Mouse (Mus musculus) liver, embryonic 16.5 days (tissue): ENCODE results near the gene Vmn1r3. TPM values are rescaled to one million over a fixed set of nuclear protein-coding genes. Genes with fewer than 3 reads are reported as not detected.
"Not testable (repeated sequence)": the region's sequence is repeated elsewhere in the genome, so short reads cannot be mapped to it uniquely, and the experiment has no call there.

Experiments
- ATAC-seq: fragments of 200-750 bp; cut with Nextera tagmentation; 2 replicates; pipeline ENCODE4 v1.8.0; 2017; ENCODE audit warnings: low read depth, mild to moderate bottlenecking, moderate number of reproducible peaks, moderate library complexity
- H3K27ac ChIP-seq: fragments of 300-500 bp; sonication (generic); 2 replicates; pipeline ENCODE4 v1.5.1; 2014; ENCODE audit warnings: mild to moderate bottlenecking, low read length
- H3K27me3 ChIP-seq: fragments of 300-500 bp; sonication (generic); 2 replicates; pipeline ENCODE4 v1.6.1; 2014; ENCODE audit warnings: low read depth, low read length, mixed read lengths; ENCODE audit not compliant: control insufficient read depth, insufficient read depth
- H3K36me3 ChIP-seq: fragments of 300-500 bp; sonication (generic); 2 replicates; pipeline ENCODE4 v1.6.1; 2014; ENCODE audit warnings: mild to moderate bottlenecking; ENCODE audit not compliant: control insufficient read depth, insufficient read depth
- H3K4me1 ChIP-seq: fragments of 300-500 bp; sonication (generic); 2 replicates; pipeline ENCODE4 v1.6.1; 2014; ENCODE audit warnings: low read depth, low read length, mixed read lengths; ENCODE audit not compliant: control insufficient read depth
- H3K4me2 ChIP-seq: fragments of 300-500 bp; sonication (generic); 2 replicates; pipeline ENCODE4 v1.6.1; 2014; ENCODE audit warnings: low read depth, low read length, mixed read lengths
- H3K4me3 ChIP-seq: fragments of 300-500 bp; sonication (generic); 2 replicates; pipeline ENCODE4 v1.5.1; 2014; ENCODE audit warnings: low read depth, mild to moderate bottlenecking, low read length
- H3K9ac ChIP-seq: fragments of 300-500 bp; sonication (generic); 2 replicates; pipeline ENCODE4 v1.6.1; 2014; ENCODE audit warnings: low read depth, low read length
- H3K9me3 ChIP-seq: fragments of 300-500 bp; sonication (generic); replicated peaks from 2 replicates; pipeline ENCODE4 v1.6.1; 2016; ENCODE audit warnings: low read length; ENCODE audit not compliant: control insufficient read depth
- WGBS: fragments of 180-500 bp; shearing (Covaris S2); extraction: QIAGEN DNeasy Blood & Tissue Kit; methylation state at CpG from one replicate; pipeline ENCODE4 v1.1.7; 2014; ENCODE audit not compliant: insufficient replicate concordance; 5-methylcytosine and 5-hydroxymethylcytosine counted together
- polyA plus RNA-seq: library from polyadenylated mRNA; unstranded; fragments of >200 nt; fragmentation: Nextera tagmentation; extraction: Ambion mirVana; gene quantifications from 2 replicates; pipeline ENCODE4 v1.2.1, GENCODE M21; 2015

The Vmn1r3 gene
- polyA plus RNA-seq, 1 experiment from 2014 or later, result not detected

- Histone ChIP-seq H3K27ac (no peak overlapping the region), H3K27me3 (no peaks in the 10 kb centered on the region), H3K9me3 (peaks cover 3% of the 10 kb centered on the region), H3K4me2 (no peak overlapping the region), H3K4me1 (no peaks in the 10 kb centered on the region), H3K4me3 (no peak overlapping the region), H3K36me3 (no peaks in the 10 kb centered on the region), H3K9ac (no peak overlapping the region)
- ATAC-seq, result no peak
- 70% methylated on average over 4 of the region's 4 CpGs for WGBS
Measured at GRCm38 (mm10) chr4:3165046-3165445, 20.1 kb downstream of the Vmn1r3 start.

- H3K4me2 ChIP-seq, H3K27me3 ChIP-seq, ATAC-seq, H3K27ac ChIP-seq, H3K36me3 ChIP-seq, H3K9ac ChIP-seq, H3K9me3 ChIP-seq, H3K4me1 ChIP-seq, H3K4me3 ChIP-seq: not testable (repeated sequence)
Measured at GRCm38 (mm10) chr4:3164429-3164828, 20.7 kb downstream of the Vmn1r3 start.

- 43% methylated on average over 2 of the region's 2 CpGs for WGBS
- H3K27ac ChIP-seq, H3K9ac ChIP-seq, H3K9me3 ChIP-seq, H3K4me2 ChIP-seq, H3K27me3 ChIP-seq, H3K36me3 ChIP-seq, ATAC-seq, H3K4me3 ChIP-seq, H3K4me1 ChIP-seq: not testable (repeated sequence)
Measured at GRCm38 (mm10) chr4:3153320-3153719, 31.8 kb downstream of the Vmn1r3 start.

- not testable (repeated sequence) for H3K9me3 ChIP-seq, H3K9ac ChIP-seq, H3K27ac ChIP-seq, H3K36me3 ChIP-seq, H3K4me3 ChIP-seq, H3K4me2 ChIP-seq, ATAC-seq, H3K4me1 ChIP-seq, H3K27me3 ChIP-seq
- WGBS, result no CpG with 5 or more reads among the region's 3 CpGs
Measured at GRCm38 (mm10) chr4:3147926-3148325, 37.2 kb downstream of the Vmn1r3 start.

Other genes with a start within 250 kb of the Vmn1r3 start
- gene Vmn1r2, start 18.0 kb downstream of the Vmn1r3 start, polyA plus RNA-seq, result not detected in 2 replicates